Mouse (Mus musculus) adrenal gland, adult 2 months (tissue): ENCODE measurements around the gene Ampd1. TPM values are rescaled to one million over a fixed set of nuclear protein-coding genes. Genes with fewer than 3 reads are reported as not detected.

Experiments used
- DNase-seq: peaks from one replicate; pipeline ENCODE4 v3.0.0; 2021
- polyA plus RNA-seq: library from polyadenylated mRNA; depleted of rRNA; stranded (reverse); fragments of >200 nt; gene quantifications from 2 replicates; pipeline ENCODE4 v1.2.3, GENCODE M21; 2012; rRNA removed
- total RNA-seq, 2 experiments: library from RNA; stranded (reverse); gene quantifications; 2 replicates each; pipeline ENCODE4 v1.2.3; 2021

The Ampd1 gene
- total and polyA plus RNA-seq, 3 experiments = not detected

- DNase-seq = no peak
These were observed 75.1 kb downstream of the Ampd1 start for GRCm38 (mm10) chr3:103148941-103149340.

Other genes starting within 250 kb of the Ampd1 start
- gene Sycp1, start 137.9 kb upstream of the Ampd1 start, total RNA-seq = not detected
- gene Sycp1, start 137.9 kb upstream of the Ampd1 start, polyA plus RNA-seq = not detected in 2 replicates
- not detected for gene Nr1h5, start 109.9 kb upstream of the Ampd1 start, total RNA-seq
- not detected in 2 replicates for gene Nr1h5, start 109.9 kb upstream of the Ampd1 start, polyA plus RNA-seq
- 10 to 100 TPM; 67.8 to 77.6 TPM for gene Sike1, start 78.3 kb upstream of the Ampd1 start, total RNA-seq
- 18.3 and 21.9 TPM in 2 replicates for gene Sike1, start 78.3 kb upstream of the Ampd1 start, polyA plus RNA-seq
- 100 to 1,000 TPM; 364 to 492 TPM for gene Csde1, start 53.6 kb upstream of the Ampd1 start, total RNA-seq
- gene Csde1, start 53.6 kb upstream of the Ampd1 start, polyA plus RNA-seq = 5.6 and 7.6 TPM in 2 replicates
- gene Nras, start 15.7 kb upstream of the Ampd1 start, total RNA-seq = 10 to 100 TPM; 39.7 to 49.4 TPM
- 4.8 and 6.5 TPM in 2 replicates for gene Nras, start 15.7 kb upstream of the Ampd1 start, polyA plus RNA-seq
- 1 to 10 TPM; 1.1 to 2.1 TPM for gene Dennd2c, start 28.6 kb downstream of the Ampd1 start, total RNA-seq
- 0.13 and 0.25 TPM in 2 replicates for gene Dennd2c, start 28.6 kb downstream of the Ampd1 start, polyA plus RNA-seq
- 10 to 100 TPM; 53.5 to 56.0 TPM for gene Bcas2, start 97.6 kb downstream of the Ampd1 start, total RNA-seq
- gene Bcas2, start 97.6 kb downstream of the Ampd1 start, polyA plus RNA-seq = 13.6 and 16.8 TPM in 2 replicates
- gene Trim33, start 205.3 kb downstream of the Ampd1 start, total RNA-seq = 10 to 100 TPM; 30.8 to 44.2 TPM
- 5.3 and 6.3 TPM in 2 replicates for gene Trim33, start 205.3 kb downstream of the Ampd1 start, polyA plus RNA-seq